Mouse (Mus musculus): ENCODE data around the gene Slc22a6.

The Slc22a6 gene

GRCm38 (mm10) chr19:8611358-8612123 is 6.3 kb upstream of the Slc22a6 start:
- DNase-seq: no peak

GRCm38 (mm10) chr19:8613111-8613510 is 4.7 kb upstream of the Slc22a6 start:
- no peak for DNase-seq

GRCm38 (mm10) chr19:8614343-8614742 is 3.5 kb upstream of the Slc22a6 start:
- no peak for DNase-seq

- no peak for DNase-seq
Observed at GRCm38 (mm10) chr19:8616314-8616713, 1.5 kb upstream of the Slc22a6 start.

DNA sequence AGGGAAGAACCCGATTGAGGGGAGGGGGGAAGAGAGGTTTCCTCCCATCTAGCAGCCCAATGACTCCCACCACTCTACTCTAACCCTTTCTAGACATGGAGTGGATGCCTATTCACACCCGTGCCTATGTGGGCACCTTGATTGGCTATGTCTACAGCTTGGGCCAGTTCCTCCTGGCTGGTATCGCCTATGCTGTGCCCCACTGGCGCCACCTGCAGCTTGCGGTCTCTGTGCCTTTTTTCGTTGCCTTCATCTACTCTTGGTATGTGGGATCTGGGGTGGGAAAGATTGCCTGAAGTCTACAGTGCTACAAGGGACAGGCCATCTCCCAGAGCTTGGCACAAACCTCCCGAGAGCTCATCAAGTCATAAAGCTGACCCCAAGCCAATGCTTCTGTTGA is 3.3 kb downstream of the Slc22a6 start:
- no peak for DNase-seq

- no peak for DNase-seq
Observed at GRCm38 (mm10) chr19:8630249-8630648, 12.4 kb downstream of the Slc22a6 start.

GRCm38 (mm10) chr19:8630826-8631225 is 13.0 kb downstream of the Slc22a6 start:
- no peak for DNase-seq

DNA sequence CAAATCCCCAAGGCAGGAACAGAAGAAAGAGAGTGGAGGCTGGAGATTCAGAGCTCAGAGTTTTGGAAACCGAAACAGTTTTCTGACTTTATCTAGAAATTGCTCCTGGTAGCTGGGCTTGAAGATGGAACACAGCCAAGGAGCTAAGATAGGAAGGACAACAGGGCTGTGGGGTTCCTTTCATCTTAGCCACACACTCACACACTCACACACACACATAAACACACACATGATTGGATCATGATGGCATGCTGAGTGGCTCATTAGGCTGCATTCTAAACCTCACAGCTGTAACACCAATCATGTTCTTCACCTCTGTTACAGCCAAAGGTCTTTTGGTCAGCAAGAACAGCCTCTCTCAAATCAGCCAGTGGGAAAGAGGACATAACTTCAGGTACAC is 14.2 kb downstream of the Slc22a6 start:
- no peak for DNase-seq

DNA sequence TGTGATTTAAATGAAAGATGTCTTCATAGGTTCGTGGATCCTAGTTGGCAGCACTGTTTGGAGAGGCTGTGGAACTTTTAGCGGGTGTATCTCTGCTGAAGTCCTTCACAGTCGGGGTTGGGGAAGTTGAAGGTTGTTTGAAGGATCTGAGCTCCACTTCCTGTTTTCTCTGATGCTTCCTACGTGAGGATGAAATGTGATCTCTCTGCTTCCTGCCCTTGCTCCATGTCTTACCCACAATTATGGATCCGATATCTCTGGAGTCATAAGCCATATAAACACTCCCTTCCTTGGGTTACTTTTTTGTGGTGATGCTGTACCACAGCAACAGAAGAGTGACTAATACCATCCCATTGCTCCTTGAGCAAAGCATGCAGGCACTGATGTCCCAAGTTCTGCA is 24.2 kb downstream of the Slc22a6 start:
- no peak for DNase-seq

- DNase-seq: no peak
Observed at GRCm38 (mm10) chr19:8646393-8646792, 28.6 kb downstream of the Slc22a6 start.

DNA sequence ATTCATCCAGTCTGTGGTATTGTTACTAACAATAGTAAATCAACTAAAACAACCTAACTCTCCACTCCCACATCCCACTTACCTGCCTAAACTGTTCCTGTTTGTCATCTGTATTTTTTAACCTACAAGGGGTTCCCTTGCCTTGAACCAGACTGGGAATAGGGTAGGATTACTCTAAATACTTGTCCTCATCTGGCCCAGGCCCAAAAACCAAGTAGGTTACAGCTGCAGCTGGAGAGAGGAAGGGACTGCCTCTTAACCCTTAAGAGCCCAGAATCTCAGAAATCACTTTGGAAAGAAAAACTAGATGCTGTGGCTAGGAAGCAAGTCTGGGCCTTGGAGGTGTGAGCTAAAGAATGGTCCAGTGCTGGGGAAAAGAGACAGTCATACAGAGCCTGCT is 38.0 kb downstream of the Slc22a6 start:
- DNase-seq: no peak

GRCm38 (mm10) chr19:8656341-8656740 is 38.5 kb downstream of the Slc22a6 start:
- DNase-seq: no peak

DNA sequence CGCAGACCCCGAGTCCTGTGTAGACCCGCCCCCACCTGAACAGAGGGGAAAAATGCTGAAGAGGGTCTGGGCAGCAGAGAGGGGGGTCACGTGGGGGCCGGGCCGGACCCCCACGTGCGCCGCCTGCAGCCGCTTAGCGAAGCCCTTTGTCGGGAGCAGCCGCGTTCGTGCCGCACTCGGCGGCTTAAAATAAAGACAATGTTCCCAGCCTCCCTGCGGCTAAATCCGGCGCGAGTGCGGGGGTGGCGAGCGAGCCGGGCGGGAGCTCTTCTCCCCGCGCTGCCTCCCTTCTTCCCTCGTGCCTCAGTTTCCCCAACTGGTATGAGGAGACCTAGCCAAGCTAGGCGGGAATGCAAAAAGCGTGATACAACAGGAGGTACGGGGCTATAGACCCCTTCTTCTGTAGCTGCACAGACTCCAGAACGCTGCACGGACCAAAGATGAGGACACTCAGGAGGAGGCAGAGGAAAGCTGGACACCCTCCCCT is 44.0 kb downstream of the Slc22a6 start:
- DNase-seq: no peak

GRCm38 (mm10) chr19:8662337-8662736 is 44.5 kb downstream of the Slc22a6 start:
- no peak for DNase-seq

GRCm38 (mm10) chr19:8663360-8663839 is 45.6 kb downstream of the Slc22a6 start, which contains the start of gene Chrm1:
Chrm1 (plus strand) TSS chr19:8663789.
- DNase-seq: no peak

GRCm38 (mm10) chr19:8663911-8664421 is 46.1 kb downstream of the Slc22a6 start:
- no peak for DNase-seq

GRCm38 (mm10) chr19:8664859-8665258 is 47.0 kb downstream of the Slc22a6 start:
- no peak for DNase-seq

DNA sequence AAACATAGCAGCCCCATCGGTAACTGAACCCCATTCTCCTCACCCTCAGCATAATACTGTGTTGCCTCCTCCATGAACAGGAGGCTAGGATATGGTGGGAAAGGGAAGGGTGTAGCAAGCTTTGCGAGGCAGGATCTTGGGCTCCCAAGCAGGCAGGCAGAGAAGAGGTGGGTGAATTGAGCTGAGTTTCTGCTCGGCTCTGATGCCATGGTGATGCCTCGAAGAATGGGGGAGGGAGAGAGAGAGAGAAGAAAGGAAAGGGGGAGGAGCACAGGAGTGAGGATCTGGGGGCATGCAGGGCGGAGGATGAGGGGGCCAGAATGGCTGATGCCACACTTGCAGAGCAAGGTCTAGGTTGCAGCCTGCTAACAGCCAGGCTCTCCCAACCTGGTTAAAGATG is 47.9 kb downstream of the Slc22a6 start:
- DNase-seq: no peak

- no peak for DNase-seq
Observed at GRCm38 (mm10) chr19:8672859-8673258, 55.0 kb downstream of the Slc22a6 start.

DNA sequence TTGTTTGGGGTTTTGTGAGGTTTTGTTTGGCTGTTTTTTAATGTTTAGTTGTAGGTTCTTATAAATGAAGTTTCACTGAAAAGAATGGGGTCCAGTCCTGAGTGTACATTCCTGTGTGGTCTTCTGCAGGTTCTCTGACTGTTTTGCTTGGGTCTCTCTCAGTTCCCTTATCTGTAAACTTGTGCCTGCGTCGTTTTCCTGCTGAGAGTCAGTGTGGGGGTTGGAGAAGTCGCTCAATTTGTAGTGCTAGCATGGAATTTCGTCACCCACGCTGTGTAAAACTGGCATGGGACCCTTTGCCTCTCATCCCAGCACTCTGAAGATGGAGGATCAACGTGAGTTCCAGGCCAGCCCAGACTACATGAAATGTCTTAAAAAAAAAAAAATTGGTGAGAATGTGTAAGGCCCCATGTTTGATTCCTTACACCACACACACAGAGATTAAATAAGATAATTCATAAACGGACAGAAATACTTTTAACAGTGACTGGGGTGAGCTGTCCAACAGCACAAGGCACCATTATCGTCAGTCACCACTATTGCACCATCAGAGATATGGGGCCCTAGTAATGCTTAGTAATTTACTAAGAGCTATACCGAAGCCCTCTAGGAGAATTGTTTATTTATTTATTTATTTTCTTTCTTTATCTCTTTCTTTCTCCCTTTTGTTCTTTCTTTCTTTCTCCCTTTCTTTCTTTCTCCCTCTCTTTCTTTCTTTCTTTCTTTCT is 55.7 kb downstream of the Slc22a6 start:
- DNase-seq: no peak

Data from cerebellum, adult 11 months (tissue).